In genomic region chr11:113787432-113788182, GRCm38 (mm10) we compare ENCODE assay signal across 8 mouse cellular contexts. TPM values are rescaled to one million over a fixed set of nuclear protein-coding genes. Genes with fewer than 3 reads are reported as not detected.
A peak's percentile ranks its signal among the peaks of the same experiment; 100 is the strongest.
DNase-seq lines count a peak whose midpoint lies in the region; ATAC-seq and TF ChIP-seq lines count a peak whose summit lies in the region.

No protein-coding gene starts in this region.

- no peak for ATAC-seq in neural tube, embryonic 11.5 days (ENCODE audit: insufficient read depth, low FRiP score, low TSS enrichment)
- ATAC-seq in liver, embryonic 12.5 days = no peak
- ATAC-seq in frontal cortex, adult (ENCODE audit: low TSS enrichment) = no peak

- no peak for TF ChIP-seq POLR2A in heart, adult 2 months (IDR thresholded peaks at IDR 0.05; ENCODE audit: insufficient read depth, low read depth, low read length)

- H3K4me2 ChIP-seq in neural tube, embryonic 11.5 days (ENCODE audit: low read depth) = 0 out of 2 replicates have a peak overlapping the region, but pooled peaks have one; percentile 65
- peak overlapping the region; percentile 37 for H3K4me2 ChIP-seq in liver, embryonic 12.5 days

- no peaks in the 10 kb centered on the region for H3K36me3 ChIP-seq in heart, adult 2 months (ENCODE audit: control insufficient read depth, insufficient read depth, low read length)
- no peaks in the 10 kb centered on the region for H3K36me3 ChIP-seq in neural tube, embryonic 11.5 days (ENCODE audit: control insufficient read depth, insufficient read depth, low read length)
- no peaks in the 10 kb centered on the region for H3K36me3 ChIP-seq in liver, embryonic 12.5 days

- H3K4me3 ChIP-seq in heart, adult 2 months = no peak overlapping the region
- H3K4me3 ChIP-seq in neural tube, embryonic 11.5 days (ENCODE audit: low read depth, low read length) = no peak overlapping the region
- H3K4me3 ChIP-seq in liver, embryonic 12.5 days = no peak overlapping the region

- H3K9ac ChIP-seq in heart, adult 2 months (ENCODE audit: low read depth, low read length) = no peak overlapping the region
- no peak overlapping the region for H3K9ac ChIP-seq in neural tube, embryonic 11.5 days (ENCODE audit: low read length)
- no peak overlapping the region for H3K9ac ChIP-seq in liver, embryonic 12.5 days

- H3K4me1 ChIP-seq in heart, adult 2 months (ENCODE audit: control insufficient read depth, insufficient read depth, low read length) = peaks cover 9% of the 10 kb centered on the region
- H3K4me1 ChIP-seq in neural tube, embryonic 11.5 days (ENCODE audit: control insufficient read depth, insufficient read depth, low read length) = peaks cover 46% of the 10 kb centered on the region
- peaks cover 54% of the 10 kb centered on the region for H3K4me1 ChIP-seq in liver, embryonic 12.5 days

- TF ChIP-seq CTCF in heart, adult 2 months (IDR thresholded peaks at IDR 0.05) = no peak

- peak overlapping the region; percentile 66 for H3K27ac ChIP-seq in heart, adult 2 months
- H3K27ac ChIP-seq in neural tube, embryonic 11.5 days (ENCODE audit: low read depth, low read length) = peak overlapping the region; percentile 99; the same call in 1 of the 2 replicates
- H3K27ac ChIP-seq in liver, embryonic 12.5 days = 0 out of 2 replicates have a peak overlapping the region, but pooled peaks have one; percentile 20

- TF ChIP-seq EP300 in heart, adult 2 months (IDR thresholded peaks at IDR 0.05; ENCODE audit: insufficient read depth, low read depth, low read length) = no peak

- no peaks in the 10 kb centered on the region for H3K79me2 ChIP-seq in heart, adult 2 months (replicated peaks; ENCODE audit: control insufficient read depth, insufficient read depth, low read length)

- no peak for DNase-seq in heart, adult 2 months
- no peak for DNase-seq in heart, postnatal 36 days
- no peak for DNase-seq in neural tube, embryonic 11.5 days (ENCODE audit: low spot score)
- DNase-seq in neural tube, embryonic 10.5 days (ENCODE audit: extremely low spot score, low spot score) = no peak
- DNase-seq in thymus, postnatal 25 days = peak; percentile 27
- no peak for DNase-seq in left cerebral cortex, adult 11 months (ENCODE audit: low spot score)

- WGBS in heart, adult 2 months = 84% methylated on average over 13 of the region's 13 CpGs
- 79% methylated on average over 13 of the region's 13 CpGs for WGBS in neural tube, embryonic 11.5 days
- 45% methylated on average over 13 of the region's 13 CpGs for WGBS in liver, embryonic 12.5 days (ENCODE audit: insufficient replicate concordance)

- intact Hi-C loops in heart, adult 2 months (cut with DNase I) = loop anchor here (2.0 kb wide), 1 partner anchor 19 kb away; no protein-coding TSS in a partner anchor
- intact Hi-C loops in heart, postnatal 36 days (cut with DNase I) = loop anchor here (2.0 kb wide), 1 partner anchor 19 kb away; no protein-coding TSS in a partner anchor

- H3K27me3 ChIP-seq in heart, adult 2 months (ENCODE audit: control insufficient read depth, insufficient read depth, low read length) = no peaks in the 10 kb centered on the region
- no peaks in the 10 kb centered on the region for H3K27me3 ChIP-seq in neural tube, embryonic 11.5 days (ENCODE audit: control insufficient read depth, insufficient read depth, low read length)
- peaks cover 15% of the 10 kb centered on the region for H3K27me3 ChIP-seq in liver, embryonic 12.5 days (replicated peaks)

- no peaks in the 10 kb centered on the region for H3K9me3 ChIP-seq in neural tube, embryonic 11.5 days (ENCODE audit: control insufficient read depth, low read length)
- no peaks in the 10 kb centered on the region for H3K9me3 ChIP-seq in liver, embryonic 12.5 days (replicated peaks)

RNA-seq across cellular contexts. Expression of gene Cdc42ep4, which starts 35.9 kb away (rescaled TPM):
- 10 to 100 TPM; 20.6 to 23.2 TPM for total RNA-seq in heart, adult 2 months (2021)
- polyA plus RNA-seq in heart, adult 2 months (2012; rRNA removed) = 12.3 and 12.9 TPM in 2 replicates
- 10 to 100 TPM; 16.5 to 20.5 TPM for total RNA-seq in heart, postnatal 36 days (2021)
- 73.3 and 78.2 TPM in 2 replicates for polyA plus RNA-seq in neural tube, embryonic 11.5 days (2014; fragmentation: Nextera tagmentation; extraction: Ambion mirVana)
- polyA plus RNA-seq in liver, embryonic 12.5 days (2016; fragmentation: Nextera tagmentation; extraction: Ambion mirVana) = 21.1 and 21.9 TPM in 2 replicates

Comparison
In these comparisons a context has a peak if more than half of its experiments do, and no peak if none do; other contexts are left out.
1. H3K27ac ChIP-seq: peak in every context shown above with its lines; median percentile 99 in neural tube, embryonic 11.5 days; 66 in heart, adult 2 months; 20 in liver, embryonic 12.5 days.